Mouse (Mus musculus) lung, embryonic 15.5 days (tissue): Measurements from ENCODE around the gene Syn3. TPM values are rescaled to one million over a fixed set of nuclear protein-coding genes. Genes with fewer than 3 reads are reported as not detected.

Source experiments
- ATAC-seq: fragments of 200-750 bp; cut with Nextera tagmentation; 2 replicates; pipeline ENCODE4 v1.8.0; 2017; ENCODE audit warnings: moderate number of reproducible peaks, borderline replicate concordance; ENCODE audit not compliant: low FRiP score, low TSS enrichment; ENCODE audit errors: extremely low read depth
- H3K27ac ChIP-seq: fragments of 300-500 bp; sonication (generic); 2 replicates; pipeline ENCODE4 v1.5.1; 2015; ENCODE audit warnings: moderate library complexity, mild to moderate bottlenecking, inconsistent platforms
- H3K27me3 ChIP-seq: fragments of 300-500 bp; sonication (generic); 2 replicates; pipeline ENCODE4 v1.6.1; 2015; ENCODE audit warnings: inconsistent platforms
- H3K36me3 ChIP-seq: fragments of 300-500 bp; sonication (generic); 2 replicates; pipeline ENCODE4 v1.6.1; 2015; ENCODE audit warnings: inconsistent platforms
- H3K4me1 ChIP-seq: fragments of 300-500 bp; sonication (generic); 2 replicates; pipeline ENCODE4 v1.6.1; 2015; ENCODE audit warnings: inconsistent platforms
- H3K4me2 ChIP-seq: fragments of 300-500 bp; sonication (generic); 2 replicates; pipeline ENCODE4 v1.6.1; 2015; ENCODE audit warnings: inconsistent platforms, mild to moderate bottlenecking, moderate library complexity
- H3K4me3 ChIP-seq: fragments of 300-500 bp; sonication (generic); 2 replicates; pipeline ENCODE4 v1.5.1; 2015; ENCODE audit warnings: mild to moderate bottlenecking, inconsistent platforms
- H3K9ac ChIP-seq: fragments of 300-500 bp; sonication (generic); 2 replicates; pipeline ENCODE4 v1.6.1; 2015; ENCODE audit warnings: inconsistent platforms
- H3K9me3 ChIP-seq: fragments of 300-500 bp; sonication (generic); 2 replicates; pipeline ENCODE4 v1.6.1; 2016; ENCODE audit warnings: inconsistent platforms
- WGBS: fragments of 180-500 bp; shearing (Covaris S2); methylation state at CpG from one replicate; pipeline ENCODE4 v1.1.7; 2015; 5-methylcytosine and 5-hydroxymethylcytosine counted together
- polyA plus RNA-seq: library from polyadenylated mRNA; unstranded; fragments of >200 nt; fragmentation: Nextera tagmentation; extraction: Ambion mirVana; gene quantifications from 2 replicates; pipeline ENCODE4 v1.2.1, GENCODE M21; 2015

Syn3 gene
- polyA plus RNA-seq, 1 experiment from 2014 or later: 2.6 TPM

DNA sequence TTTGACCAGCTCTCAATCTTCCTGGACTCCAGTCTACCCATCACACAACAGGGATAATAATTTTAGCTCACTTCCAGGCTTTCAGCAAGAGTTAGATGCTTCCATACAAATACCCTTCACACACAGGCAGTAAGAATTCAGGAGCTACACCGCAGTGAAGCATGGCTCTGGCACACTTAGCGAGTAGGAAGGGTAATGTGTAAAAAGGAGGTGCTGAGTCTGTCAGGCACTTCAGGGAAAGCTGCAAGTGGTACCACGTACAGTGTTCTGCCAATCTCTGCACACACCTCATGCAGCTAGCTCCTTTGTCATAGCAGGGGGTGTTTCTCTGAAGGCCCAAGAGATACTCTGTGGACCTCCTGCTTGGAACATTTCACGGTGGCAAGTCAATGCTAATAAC, 12.7 kb downstream of the Syn3 start:
- H3K27me3 ChIP-seq: no peaks in the 10 kb centered on the region
- no peak overlapping the region for H3K9ac ChIP-seq
- H3K4me1 ChIP-seq: no peaks in the 10 kb centered on the region
- no peaks in the 10 kb centered on the region for H3K9me3 ChIP-seq
- H3K36me3 ChIP-seq: no peaks in the 10 kb centered on the region
- H3K4me2 ChIP-seq: no peak overlapping the region
- WGBS: 64% methylated on average over 4 of the region's 4 CpGs
- no peak for ATAC-seq
- H3K27ac ChIP-seq: no peak overlapping the region
- no peak overlapping the region for H3K4me3 ChIP-seq

DNA sequence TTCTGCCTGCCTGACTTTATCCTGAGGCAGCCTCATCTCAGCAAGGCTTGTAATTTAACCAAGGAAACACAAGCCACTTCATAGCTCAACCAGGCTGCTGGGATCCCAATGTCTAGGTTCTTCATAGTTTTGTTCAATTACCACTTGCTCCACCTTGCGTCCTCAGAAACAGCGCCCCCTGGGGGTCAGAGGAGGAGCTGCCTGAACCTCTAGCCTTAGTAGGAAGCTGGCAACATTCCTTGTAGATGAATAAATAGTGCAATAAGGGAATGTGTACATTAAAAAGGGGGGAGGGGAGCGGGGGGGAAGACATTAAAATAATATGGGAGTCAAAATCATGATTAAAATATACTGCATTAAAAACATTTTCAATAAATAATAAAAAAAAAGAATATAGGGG, 14.7 kb downstream of the Syn3 start:
- no peaks in the 10 kb centered on the region for H3K9me3 ChIP-seq
- H3K4me1 ChIP-seq: no peaks in the 10 kb centered on the region
- H3K27me3 ChIP-seq: no peaks in the 10 kb centered on the region
- H3K4me3 ChIP-seq: no peak overlapping the region
- no peak for ATAC-seq
- H3K4me2 ChIP-seq: no peak overlapping the region
- H3K9ac ChIP-seq: no peak overlapping the region
- no peaks in the 10 kb centered on the region for H3K36me3 ChIP-seq
- 16% methylated on average over 3 of the region's 3 CpGs for WGBS
- H3K27ac ChIP-seq: no peak overlapping the region

DNA sequence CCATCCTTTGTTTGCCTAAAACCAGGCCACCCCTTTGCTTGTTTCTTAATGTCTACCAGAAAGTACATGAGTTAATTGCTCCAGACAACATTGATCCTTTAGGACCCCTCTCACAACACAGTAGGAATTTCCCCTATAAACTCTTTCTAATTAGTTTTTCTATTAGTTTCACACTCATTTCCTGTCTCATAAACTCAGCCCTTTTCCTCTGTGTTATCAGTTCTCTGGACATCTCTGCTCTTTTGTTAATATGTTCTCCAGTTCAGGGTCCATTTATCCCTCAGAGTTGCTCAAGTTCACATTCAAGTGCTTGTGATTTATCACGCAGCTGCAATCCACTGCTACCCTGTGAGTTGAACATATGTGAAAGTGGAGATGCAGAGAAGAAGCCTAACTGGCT, 16.2 kb downstream of the Syn3 start:
- Histone ChIP-seq H3K4me3 (no peak overlapping the region), H3K4me1 (no peaks in the 10 kb centered on the region), H3K36me3 (no peaks in the 10 kb centered on the region), H3K27ac (no peak overlapping the region), H3K9ac (no peak overlapping the region), H3K27me3 (no peaks in the 10 kb centered on the region), H3K9me3 (no peaks in the 10 kb centered on the region), H3K4me2 (no peak overlapping the region)
- no peak for ATAC-seq
- 29% methylated on average over 1 of the region's 1 CpGs for WGBS

DNA sequence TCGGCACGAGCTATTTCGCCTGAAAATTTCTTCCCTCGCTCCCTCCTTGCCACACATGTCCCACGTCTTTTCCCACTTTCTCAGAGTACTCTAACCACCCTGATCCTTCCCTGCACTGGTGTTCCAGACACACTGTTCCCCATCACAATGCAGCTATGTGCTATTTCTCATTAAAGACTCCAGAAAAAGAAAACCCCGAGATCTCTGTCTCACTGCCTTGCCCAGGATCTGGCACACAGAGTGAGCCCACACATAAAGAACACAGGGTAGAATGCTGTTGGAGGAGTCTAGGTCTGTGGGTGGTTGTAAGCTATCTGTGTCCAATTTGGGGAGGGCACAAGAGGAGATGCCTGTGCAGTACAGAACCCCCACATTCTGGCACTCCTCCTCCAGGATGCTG, 18.0 kb downstream of the Syn3 start:
- Histone ChIP-seq H3K27me3 (no peaks in the 10 kb centered on the region), H3K4me2 (no peak overlapping the region)

DNA sequence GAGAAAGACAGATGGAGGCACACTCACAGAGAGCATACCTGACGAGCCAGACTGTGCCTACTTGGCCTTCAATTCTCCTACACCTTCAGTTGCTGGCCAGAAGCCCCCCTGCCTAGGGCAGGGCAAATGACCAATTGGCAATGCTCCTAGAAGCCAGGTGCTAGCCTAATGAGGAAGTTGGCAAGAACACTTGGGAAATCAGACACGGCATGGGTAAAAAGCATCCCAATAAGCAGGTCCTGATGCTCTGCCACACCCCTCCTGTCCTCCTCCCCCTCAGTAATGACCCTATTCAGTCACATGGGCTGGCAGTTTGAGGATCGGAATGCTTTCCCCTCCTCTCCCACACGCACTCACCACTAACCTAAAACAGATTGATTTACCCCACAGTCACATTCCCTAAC, 19.0 kb downstream of the Syn3 start:
- H3K4me2 ChIP-seq: no peak overlapping the region
- H3K9ac ChIP-seq: no peak overlapping the region
- H3K36me3 ChIP-seq: no peaks in the 10 kb centered on the region
- no peak overlapping the region for H3K27ac ChIP-seq
- no peaks in the 10 kb centered on the region; the same call in 1 of the 2 replicates for H3K4me1 ChIP-seq
- ATAC-seq: no peak
- H3K9me3 ChIP-seq: no peaks in the 10 kb centered on the region
- H3K27me3 ChIP-seq: no peaks in the 10 kb centered on the region
- H3K4me3 ChIP-seq: no peak overlapping the region
- WGBS: 28% methylated on average over 4 of the region's 4 CpGs

More for the DNA sequence above, 18.0 kb downstream of the Syn3 start:
- H3K9ac ChIP-seq: no peak overlapping the region
- no peak overlapping the region for H3K27ac ChIP-seq
- no peaks in the 10 kb centered on the region for H3K9me3 ChIP-seq
- no peak for ATAC-seq
- no peaks in the 10 kb centered on the region for H3K36me3 ChIP-seq
- H3K4me3 ChIP-seq: no peak overlapping the region
- WGBS: 82% methylated on average over 6 of the region's 6 CpGs
- H3K4me1 ChIP-seq: no peaks in the 10 kb centered on the region

DNA sequence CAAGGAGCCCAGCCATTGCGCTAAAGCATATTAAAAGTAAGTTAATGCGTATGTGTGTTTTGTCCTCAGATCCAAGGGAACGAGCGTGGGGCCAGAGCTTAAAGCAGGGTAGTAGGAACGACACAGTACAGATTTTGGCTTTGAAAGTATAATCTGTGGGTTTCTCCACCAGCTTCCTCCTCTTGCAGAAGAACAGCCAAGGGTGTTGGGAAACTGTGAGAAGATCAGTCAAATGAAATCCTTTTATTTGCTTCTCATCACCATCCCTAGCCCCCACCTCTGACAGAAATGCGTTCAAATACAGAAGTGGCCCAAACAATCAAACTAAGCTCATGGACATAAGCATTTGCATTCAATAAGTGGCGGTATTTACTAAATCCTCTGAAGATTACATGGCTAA, 22.0 kb downstream of the Syn3 start:
- Histone ChIP-seq H3K4me1 (no peaks in the 10 kb centered on the region; the same call in 1 of the 2 replicates), H3K9ac (no peak overlapping the region), H3K27me3 (no peaks in the 10 kb centered on the region), H3K4me2 (no peak overlapping the region), H3K27ac (no peak overlapping the region), H3K9me3 (no peaks in the 10 kb centered on the region), H3K36me3 (no peaks in the 10 kb centered on the region), H3K4me3 (no peak overlapping the region)
- 81% methylated on average over 7 of the region's 7 CpGs for WGBS
- ATAC-seq: no peak

DNA sequence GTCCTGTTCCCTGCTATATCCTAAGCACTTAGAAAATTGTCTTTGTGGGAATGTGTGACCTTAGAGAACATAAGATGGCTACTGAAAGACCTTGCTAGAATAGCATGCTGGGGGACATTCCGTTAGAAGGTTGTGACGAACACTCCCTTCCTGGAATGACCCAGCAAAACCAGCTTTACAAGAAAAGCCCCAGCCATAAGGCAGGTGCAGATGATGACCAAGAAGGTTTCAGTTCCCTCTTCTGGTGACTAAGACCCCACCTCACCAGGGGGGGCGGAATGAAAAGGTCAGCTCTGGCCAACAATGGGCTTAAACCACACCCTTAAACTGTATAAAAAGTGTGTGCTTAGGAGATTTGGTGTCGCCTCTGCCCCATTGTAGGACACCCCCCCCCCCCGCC, 23.4 kb downstream of the Syn3 start:
- no peak overlapping the region for H3K27ac ChIP-seq
- no peak for ATAC-seq
- H3K36me3 ChIP-seq: no peaks in the 10 kb centered on the region
- H3K9ac ChIP-seq: no peak overlapping the region
- no peaks in the 10 kb centered on the region for H3K9me3 ChIP-seq
- H3K4me1 ChIP-seq: no peaks in the 10 kb centered on the region; the same call in 1 of the 2 replicates
- H3K27me3 ChIP-seq: no peaks in the 10 kb centered on the region
- H3K4me2 ChIP-seq: no peak overlapping the region
- H3K4me3 ChIP-seq: no peak overlapping the region
- WGBS: 84% methylated on average over 5 of the region's 5 CpGs

DNA sequence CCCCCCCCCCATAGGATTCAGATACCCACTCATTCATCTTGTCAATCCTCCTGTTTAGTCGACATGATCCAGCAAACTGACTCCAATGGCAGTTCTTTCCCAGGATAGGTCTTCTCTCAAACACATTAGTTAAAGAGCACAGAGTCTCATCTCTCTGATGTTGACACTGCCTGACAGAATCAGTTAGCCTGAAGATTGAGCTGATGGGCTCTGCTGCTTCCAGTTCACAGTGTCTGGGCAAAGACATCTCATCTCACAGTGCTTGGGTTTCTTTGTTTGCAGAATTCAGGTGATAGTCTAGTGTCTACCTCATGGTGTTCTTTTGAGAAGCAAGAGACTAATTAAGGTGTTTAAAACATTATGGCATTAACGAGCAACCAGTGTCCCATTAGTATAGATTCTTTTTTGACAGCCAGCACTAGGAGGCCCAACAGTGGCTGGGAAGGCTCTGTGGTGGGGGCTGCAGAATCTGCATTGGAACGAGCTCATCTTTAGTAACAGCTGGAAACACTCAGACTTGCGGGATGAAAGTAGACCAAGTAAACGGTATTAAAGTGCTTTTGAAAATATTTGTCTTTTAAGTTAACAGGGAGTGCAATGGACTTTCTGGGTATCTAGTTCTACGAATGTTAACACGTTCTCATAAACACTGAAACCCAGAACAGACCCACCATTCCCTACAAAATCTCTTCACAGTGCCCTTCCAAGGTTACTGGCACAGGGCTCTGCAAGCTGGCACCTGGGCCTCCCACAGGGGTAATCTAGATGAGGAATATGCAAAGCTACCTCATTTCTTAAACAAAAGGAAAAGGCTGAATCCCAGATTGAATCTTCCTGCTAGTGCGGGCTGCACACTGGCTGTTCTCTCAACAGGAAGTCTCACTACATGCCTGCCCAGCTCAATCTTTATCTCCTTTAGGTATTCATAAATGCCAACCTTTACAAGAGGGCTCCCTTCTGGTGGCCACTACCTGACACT, 24.2 kb downstream of the Syn3 start:
- H3K27me3 ChIP-seq: no peaks in the 10 kb centered on the region
- 36% methylated on average over 8 of the region's 8 CpGs for WGBS

DNA sequence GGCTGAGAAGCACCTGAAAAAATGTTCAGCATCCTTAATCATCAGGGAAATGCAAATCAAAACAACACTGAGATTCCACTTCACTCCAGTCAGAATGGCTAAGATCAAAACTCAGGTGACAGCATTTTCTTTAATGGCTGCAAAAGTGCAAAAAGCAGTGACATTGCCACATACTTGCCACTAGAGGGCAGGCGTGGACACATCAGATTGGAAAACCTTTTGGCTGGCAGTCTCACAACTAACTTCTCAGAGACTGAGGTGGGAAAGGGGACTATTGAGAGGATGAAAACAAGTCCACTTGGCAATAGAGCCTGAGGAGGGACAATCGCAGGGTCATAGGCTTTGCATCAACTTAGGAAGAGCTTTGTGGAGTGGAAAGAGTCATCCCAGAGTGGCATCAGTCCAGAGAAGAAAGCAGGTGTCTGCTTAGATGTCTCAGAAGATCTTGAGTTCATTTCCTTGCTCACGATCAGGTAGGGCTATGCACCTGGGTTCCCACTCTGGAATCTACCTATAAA, 25.0 kb downstream of the Syn3 start:
- no peaks in the 10 kb centered on the region for H3K27me3 ChIP-seq
- WGBS: 27% methylated on average over 3 of the region's 3 CpGs
- no peak overlapping the region for H3K4me3 ChIP-seq
- H3K4me2 ChIP-seq: no peak overlapping the region
- H3K9ac ChIP-seq: no peak overlapping the region
- peaks cover 6% of the 10 kb centered on the region; the same call in 1 of the 2 replicates for H3K4me1 ChIP-seq
- no peaks in the 10 kb centered on the region for H3K36me3 ChIP-seq
- ATAC-seq: no peak
- H3K27ac ChIP-seq: no peak overlapping the region
- no peaks in the 10 kb centered on the region for H3K9me3 ChIP-seq

More for the DNA sequence above, 24.2 kb downstream of the Syn3 start:
- no peak overlapping the region for H3K4me3 ChIP-seq
- no peak overlapping the region for H3K9ac ChIP-seq
- no peak for ATAC-seq
- no peak overlapping the region for H3K4me2 ChIP-seq
- no peaks in the 10 kb centered on the region for H3K9me3 ChIP-seq
- H3K27ac ChIP-seq: no peak overlapping the region
- peaks cover 4% of the 10 kb centered on the region; the same call in 1 of the 2 replicates for H3K4me1 ChIP-seq
- no peaks in the 10 kb centered on the region for H3K36me3 ChIP-seq

DNA sequence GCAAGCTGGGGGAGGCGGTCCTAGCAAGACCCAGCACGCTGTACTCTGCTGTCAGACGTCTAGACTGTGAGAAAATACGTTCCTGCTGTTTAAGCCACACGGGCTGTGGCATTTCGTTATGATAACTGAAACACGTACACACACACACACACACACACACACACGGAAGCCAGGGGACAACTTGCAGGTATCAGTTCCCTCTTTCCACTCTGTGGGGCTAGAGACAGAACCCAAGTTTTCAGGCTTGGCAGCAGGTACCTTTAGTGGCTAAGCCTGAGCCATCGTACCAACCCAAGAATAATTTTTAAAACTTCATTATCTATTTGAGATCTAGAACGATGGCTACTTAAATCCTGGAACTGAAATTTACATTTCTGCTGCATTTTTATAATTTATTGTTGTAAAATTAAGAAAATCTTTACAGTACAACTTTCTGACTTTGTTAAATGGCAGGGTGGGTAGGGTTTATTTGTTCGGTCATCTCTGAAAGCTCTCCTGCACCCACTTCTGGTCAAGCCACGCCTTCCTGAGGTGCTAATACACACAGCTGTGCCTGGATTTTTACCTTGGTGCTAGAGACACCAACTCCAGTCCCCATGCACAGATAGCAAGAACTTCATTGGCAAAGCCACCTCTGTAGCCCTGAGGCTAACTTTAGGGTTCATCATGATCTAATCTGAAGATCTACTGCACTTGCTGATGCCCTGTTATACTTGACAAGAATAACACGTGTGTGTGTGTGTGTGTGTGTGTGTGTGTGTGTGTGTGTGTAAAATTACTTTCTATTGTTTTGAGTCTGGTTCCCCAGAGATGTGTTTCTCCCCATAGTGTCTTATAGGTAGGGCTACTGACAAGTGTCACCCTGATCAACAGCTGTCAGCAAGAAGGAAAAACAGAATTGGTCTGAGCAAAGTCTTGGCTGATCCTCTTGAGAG, 29.8 kb downstream of the Syn3 start:
- H3K4me3 ChIP-seq: no peak overlapping the region
- H3K9ac ChIP-seq: no peak overlapping the region
- ATAC-seq: no peak
- 51% methylated on average over 13 of the region's 13 CpGs for WGBS
- no peak overlapping the region for H3K27ac ChIP-seq
- no peak overlapping the region for H3K4me2 ChIP-seq
- peaks cover 10% of the 10 kb centered on the region; the same call in 1 of the 2 replicates for H3K4me1 ChIP-seq
- H3K36me3 ChIP-seq: no peaks in the 10 kb centered on the region
- H3K27me3 ChIP-seq: no peaks in the 10 kb centered on the region
- H3K9me3 ChIP-seq: no peaks in the 10 kb centered on the region

DNA sequence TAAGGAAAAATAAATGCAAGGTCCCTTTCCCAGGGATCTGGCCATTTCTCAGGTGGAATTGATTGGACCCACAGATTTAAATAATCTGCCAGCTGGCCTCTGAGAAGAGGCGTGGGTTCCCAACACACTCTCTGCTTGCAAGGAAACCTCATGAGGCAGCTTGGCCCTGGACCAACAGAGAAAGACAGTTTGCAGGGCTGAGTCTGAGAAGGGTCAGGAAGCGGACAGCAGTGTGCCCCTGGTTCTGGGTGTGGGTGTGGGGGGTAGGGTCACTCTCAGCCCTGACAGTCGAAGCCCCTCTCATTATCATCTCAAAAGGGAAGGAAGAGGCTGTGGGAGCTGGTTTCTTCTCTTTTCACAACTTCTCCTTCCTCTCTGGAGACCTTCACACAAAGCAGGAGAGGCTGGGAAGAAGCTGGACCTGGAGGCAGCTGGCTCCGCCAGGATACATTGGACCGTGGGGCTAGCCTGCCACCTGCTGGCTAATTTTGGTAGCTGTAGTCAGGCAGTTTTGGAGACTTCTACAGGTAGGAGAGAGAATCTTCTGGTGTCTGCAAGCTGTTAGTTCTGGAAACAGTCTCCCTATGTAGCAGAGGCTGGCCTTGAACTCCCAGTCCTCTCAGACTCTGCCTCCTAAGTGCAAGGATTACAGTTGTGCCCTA, 35.0 kb downstream of the Syn3 start:
- Histone ChIP-seq H3K9ac (no peak overlapping the region), H3K9me3 (no peaks in the 10 kb centered on the region), H3K4me1 (peaks cover 9% of the 10 kb centered on the region; the same call in 1 of the 2 replicates), H3K4me3 (no peak overlapping the region), H3K4me2 (no peak overlapping the region), H3K36me3 (no peaks in the 10 kb centered on the region), H3K27ac (no peak overlapping the region), H3K27me3 (no peaks in the 10 kb centered on the region)
- WGBS: 16% methylated on average over 5 of the region's 5 CpGs
- peak; percentile 58 for ATAC-seq
